Mouse (Mus musculus): ENCODE data around the gene Psph.

Gene Psph

GRCm38 (mm10) chr5:129731021-129731420 is 56.2 kb downstream of the Psph start:
- no peak for DNase-seq (ENCODE audit: low read depth)

GRCm38 (mm10) chr5:129730344-129730743 is 56.9 kb downstream of the Psph start:
- DNase-seq (ENCODE audit: low read depth), result no peak

GRCm38 (mm10) chr5:129729286-129729685 is 58.0 kb downstream of the Psph start:
- no peak for DNase-seq (ENCODE audit: low read depth)

GRCm38 (mm10) chr5:129726784-129727183 is 60.5 kb downstream of the Psph start:
- no peak for DNase-seq (ENCODE audit: low read depth)

GRCm38 (mm10) chr5:129725774-129726392 is 61.4 kb downstream of the Psph start:
- DNase-seq (ENCODE audit: low read depth), result no peak

GRCm38 (mm10) chr5:129724834-129725773 is 62.1 kb downstream of the Psph start, which contains the start of gene Nipsnap2:
Nipsnap2 (plus strand) TSS chr5:129725063.
- peak; percentile 66 for DNase-seq (ENCODE audit: low read depth)

GRCm38 (mm10) chr5:129724268-129724667 is 63.0 kb downstream of the Psph start:
- DNase-seq (ENCODE audit: low read depth), result no peak

GRCm38 (mm10) chr5:129720176-129720575 is 67.1 kb downstream of the Psph start:
- no peak for DNase-seq (ENCODE audit: low read depth)

GRCm38 (mm10) chr5:129717016-129717415 is 70.2 kb downstream of the Psph start:
- DNase-seq (ENCODE audit: low read depth), result no peak
